Mouse (Mus musculus) C2C12 (cell line): Measurements from ENCODE around the gene 4930568D16Rik. TPM values are rescaled to one million over a fixed set of nuclear protein-coding genes. Genes with fewer than 3 reads are reported as not detected.

ENCODE experiments used
- H3K27me3 ChIP-seq: one replicate; pipeline ENCODE4 v1.6.1; 2011; ENCODE audit not compliant: control insufficient read depth, insufficient read depth, insufficient read length
- H3K36me3 ChIP-seq: one replicate; pipeline ENCODE4 v1.6.1; 2011; ENCODE audit not compliant: control insufficient read depth, insufficient read depth
- H3K4me3 ChIP-seq: one replicate; pipeline ENCODE4 v1.5.1; 2011; ENCODE audit warnings: mild to moderate bottlenecking, control low read depth; ENCODE audit not compliant: poor library complexity, insufficient read depth, severe bottlenecking
- H3K79me2 ChIP-seq: one replicate; pipeline ENCODE4 v1.6.1; 2011; ENCODE audit not compliant: control insufficient read depth, insufficient read depth
- H3K79me3 ChIP-seq: one replicate; pipeline ENCODE4 v1.6.1; 2011; ENCODE audit warnings: low read depth, control low read depth
- H3ac ChIP-seq: one replicate; pipeline ENCODE3; 2011; ENCODE audit warnings: low read depth; ENCODE audit not compliant: control insufficient read depth, insufficient read length
- CEBPB ChIP-seq: IDR thresholded peaks from one replicate; pipeline ENCODE4 v1.6.1; 2011; ENCODE audit warnings: low read depth, mild to moderate bottlenecking, control low read depth, moderate library complexity
- CTCF ChIP-seq: IDR thresholded peaks from one replicate; pipeline ENCODE4 v1.5.1; 2011; ENCODE audit not compliant: control insufficient read depth, insufficient read depth, insufficient read length
- FOSL1 ChIP-seq: IDR thresholded peaks from one replicate; pipeline ENCODE4 v1.8.0; 2011; ENCODE audit warnings: mild to moderate bottlenecking, low read length; ENCODE audit not compliant: poor library complexity, insufficient read depth, severe bottlenecking
- MAX ChIP-seq: IDR thresholded peaks from one replicate; pipeline ENCODE4 v1.6.1; 2011; ENCODE audit warnings: mild to moderate bottlenecking, control low read depth
- MYOD1 ChIP-seq: IDR thresholded peaks from one replicate; pipeline ENCODE4 v1.6.1; 2011; ENCODE audit warnings: low read depth; ENCODE audit not compliant: control insufficient read depth, insufficient read length
- MYOG ChIP-seq: IDR thresholded peaks from one replicate; pipeline ENCODE4 v1.6.1; 2011; ENCODE audit not compliant: control insufficient read depth, insufficient read length; ENCODE audit errors: extremely low read depth
- USF1 ChIP-seq: IDR thresholded peaks from one replicate; pipeline ENCODE4 v1.6.1; 2011; ENCODE audit warnings: low read depth, mild to moderate bottlenecking, control low read depth, moderate library complexity
- polyA plus RNA-seq: library from polyadenylated mRNA; unstranded; fragments of >200 nt; fragmentation: generic; extraction: Trizol; gene quantifications from one replicate; pipeline ENCODE4 v1.2.1, GENCODE M21; 2012; ENCODE audit warnings: missing spikeins

Gene 4930568D16Rik
- polyA plus RNA-seq, 1 experiment = not detected

GRCm38 (mm10) chr2:35377600-35377999, 10.1 kb upstream of the 4930568D16Rik start:
- no peak overlapping the region for H3ac ChIP-seq
- peaks cover 3% of the 10 kb centered on the region for H3K27me3 ChIP-seq
- H3K79me2 ChIP-seq = no peaks in the 10 kb centered on the region
- TF ChIP-seq USF1 (no peak), MYOG (no peak), CEBPB (no peak), FOSL1 (no peak), MAX (no peak), MYOD1 (no peak), CTCF (no peak)
- H3K79me3 ChIP-seq = no peaks in the 10 kb centered on the region
- H3K36me3 ChIP-seq = no peaks in the 10 kb centered on the region
- H3K4me3 ChIP-seq = no peak overlapping the region

GRCm38 (mm10) chr2:35373003-35373402, 5.5 kb upstream of the 4930568D16Rik start:
- H3K79me2 ChIP-seq = no peaks in the 10 kb centered on the region
- H3K79me3 ChIP-seq = no peaks in the 10 kb centered on the region
- H3K36me3 ChIP-seq = no peaks in the 10 kb centered on the region
- no peak overlapping the region for H3ac ChIP-seq
- no peak overlapping the region for H3K4me3 ChIP-seq
- peaks cover under 1% of the 10 kb centered on the region for H3K27me3 ChIP-seq
- TF ChIP-seq CTCF (no peak), CEBPB (no peak), MYOG (no peak), FOSL1 (no peak), MYOD1 (no peak), USF1 (no peak), MAX (no peak)

- TF ChIP-seq MYOD1 (no peak), CEBPB (no peak), USF1 (no peak), MAX (no peak), FOSL1 (no peak), MYOG (no peak), CTCF (no peak)
These were observed 3.2 kb upstream of the 4930568D16Rik start for GRCm38 (mm10) chr2:35370686-35371085.

GRCm38 (mm10) chr2:35349184-35349583, 18.3 kb downstream of the 4930568D16Rik start:
- TF ChIP-seq MYOD1 (no peak), MYOG (no peak), MAX (no peak), USF1 (no peak), CTCF (peak; percentile 46)

More at GRCm38 (mm10) chr2:35370686-35371085, 3.2 kb upstream of the 4930568D16Rik start:
- H3K4me3 ChIP-seq = no peak overlapping the region
- H3K79me3 ChIP-seq = no peaks in the 10 kb centered on the region
- H3K79me2 ChIP-seq = no peaks in the 10 kb centered on the region
- H3K27me3 ChIP-seq = no peaks in the 10 kb centered on the region
- H3ac ChIP-seq = no peak overlapping the region
- no peaks in the 10 kb centered on the region for H3K36me3 ChIP-seq

GRCm38 (mm10) chr2:35345984-35346383, 21.5 kb downstream of the 4930568D16Rik start:
- no peaks in the 10 kb centered on the region for H3K27me3 ChIP-seq
- no peaks in the 10 kb centered on the region for H3K79me2 ChIP-seq
- H3ac ChIP-seq = no peak overlapping the region
- TF ChIP-seq MYOG (no peak), CTCF (no peak), MYOD1 (no peak), CEBPB (no peak), MAX (no peak), USF1 (no peak), FOSL1 (no peak)
- no peaks in the 10 kb centered on the region for H3K79me3 ChIP-seq
- no peaks in the 10 kb centered on the region for H3K36me3 ChIP-seq
- H3K4me3 ChIP-seq = no peak overlapping the region

More at GRCm38 (mm10) chr2:35349184-35349583, 18.3 kb downstream of the 4930568D16Rik start:
- Histone ChIP-seq H3ac (no peak overlapping the region), H3K79me3 (no peaks in the 10 kb centered on the region), H3K27me3 (no peaks in the 10 kb centered on the region), H3K36me3 (no peaks in the 10 kb centered on the region), H3K4me3 (no peak overlapping the region), H3K79me2 (no peaks in the 10 kb centered on the region)

GRCm38 (mm10) chr2:35342605-35343004, 24.9 kb downstream of the 4930568D16Rik start:
- H3K79me3 ChIP-seq = no peaks in the 10 kb centered on the region
- H3K27me3 ChIP-seq = no peaks in the 10 kb centered on the region

More at GRCm38 (mm10) chr2:35342605-35343004, 24.9 kb downstream of the 4930568D16Rik start:
- TF ChIP-seq CEBPB = peak; percentile 88
- no peak for TF ChIP-seq USF1
- no peak for TF ChIP-seq MYOG
- no peak for TF ChIP-seq CTCF
- TF ChIP-seq FOSL1 = peak; percentile 42
- no peak for TF ChIP-seq MYOD1
- peak; percentile 34 for TF ChIP-seq MAX
- Histone ChIP-seq H3ac (no peak overlapping the region), H3K36me3 (no peaks in the 10 kb centered on the region), H3K4me3 (no peak overlapping the region), H3K79me2 (no peaks in the 10 kb centered on the region)
